Mouse (Mus musculus) erythroblast, embryonic 14.5 days (primary cell): ENCODE results near the gene Psme2.

Experiments used
- GATA1 ChIP-seq: IDR thresholded peaks from 2 replicates; pipeline ENCODE4 v1.6.1; 2012; ENCODE audit warnings: low read length, inconsistent platforms, mixed read lengths
- TAL1 ChIP-seq: IDR thresholded peaks from 3 replicates; pipeline ENCODE4 v1.6.1; 2012; ENCODE audit warnings: low read length, inconsistent platforms, mixed read lengths

- no peak for TF ChIP-seq TAL1
- TF ChIP-seq GATA1, result no peak
Observed at GRCm38 (mm10) chr14:55567496-55567895, 23.4 kb downstream of the Psme2 start.
